Mouse (Mus musculus): ENCODE results near the gene Mast3. TPM values are rescaled to one million over a fixed set of nuclear protein-coding genes. Genes with fewer than 3 reads are reported as not detected.
A peak's percentile ranks its signal among the peaks of the same experiment; 100 is the strongest.

The Mast3 gene
- total RNA-seq, 4 experiments from 2014 or later: 6.5 to 8.4 (median 7.1) TPM

DNA sequence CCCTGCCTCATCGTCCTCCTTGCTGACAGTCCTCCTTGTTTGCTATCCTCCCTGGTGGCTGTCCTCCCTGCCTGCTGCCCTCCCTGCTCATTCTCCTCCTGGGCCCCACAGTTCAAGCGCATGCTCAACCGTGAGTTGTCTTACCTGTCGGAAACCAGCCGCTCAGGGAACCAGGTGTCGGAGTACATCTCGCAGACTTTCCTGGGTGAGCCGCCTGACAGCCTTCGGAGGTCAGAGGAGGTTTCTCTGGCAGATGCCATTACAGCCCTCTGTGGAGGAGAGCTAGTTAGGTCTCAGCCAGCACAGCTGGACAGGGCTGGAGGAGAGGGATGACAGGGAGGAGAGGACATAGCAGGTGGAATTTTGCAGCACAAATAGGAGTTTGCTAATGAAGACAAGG is 58.2 kb downstream of the Mast3 start:
- DNase-seq (ENCODE audit: low spot score): no peak

- DNase-seq (ENCODE audit: low spot score): no peak
These were observed 59.1 kb downstream of the Mast3 start for GRCm38 (mm10) chr8:70745691-70746220.

GRCm38 (mm10) chr8:70744806-70745205 is 60.0 kb downstream of the Mast3 start:
- no peak for DNase-seq (ENCODE audit: low spot score)

- peak; percentile 83 for DNase-seq (ENCODE audit: low spot score)
These were observed 60.9 kb downstream of the Mast3 start for GRCm38 (mm10) chr8:70743656-70744590.

DNA sequence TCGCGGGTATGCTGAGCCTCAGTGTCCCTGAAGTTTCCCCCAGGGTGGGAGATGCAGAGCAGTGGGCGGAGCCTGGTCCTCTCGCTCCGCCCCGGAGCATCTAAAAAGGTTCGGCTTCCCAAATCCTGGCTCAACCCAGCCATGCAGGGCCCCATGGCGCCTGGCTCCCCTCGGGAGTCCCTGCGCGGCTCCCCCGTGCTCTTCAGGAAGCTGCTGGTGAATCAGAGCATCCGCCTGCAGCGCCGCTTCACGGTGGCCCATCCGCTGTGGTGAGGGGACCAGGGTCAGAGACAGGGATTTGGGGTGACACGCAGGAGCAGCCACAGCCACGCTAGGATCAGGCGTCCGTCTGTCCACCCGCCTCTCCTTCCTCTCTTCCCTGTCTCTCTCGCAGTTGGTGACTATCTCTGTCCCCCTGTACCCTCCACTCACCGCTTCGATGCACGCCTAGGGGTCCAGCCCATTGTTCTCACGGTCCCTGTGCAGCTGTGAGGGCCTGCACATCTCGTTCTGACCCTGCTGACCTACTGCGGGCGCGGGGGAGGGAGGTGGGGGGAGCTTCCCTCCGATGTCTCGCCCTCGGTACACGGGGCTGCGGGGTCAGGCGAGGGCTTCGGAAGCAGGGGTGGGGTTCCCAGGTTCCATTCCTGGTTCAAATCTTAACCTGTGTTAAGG is 61.7 kb downstream of the Mast3 start:
- DNase-seq (ENCODE audit: low spot score): no peak

- DNase-seq (ENCODE audit: low spot score): no peak
These were observed 62.7 kb downstream of the Mast3 start for GRCm38 (mm10) chr8:70742176-70742575.

DNA sequence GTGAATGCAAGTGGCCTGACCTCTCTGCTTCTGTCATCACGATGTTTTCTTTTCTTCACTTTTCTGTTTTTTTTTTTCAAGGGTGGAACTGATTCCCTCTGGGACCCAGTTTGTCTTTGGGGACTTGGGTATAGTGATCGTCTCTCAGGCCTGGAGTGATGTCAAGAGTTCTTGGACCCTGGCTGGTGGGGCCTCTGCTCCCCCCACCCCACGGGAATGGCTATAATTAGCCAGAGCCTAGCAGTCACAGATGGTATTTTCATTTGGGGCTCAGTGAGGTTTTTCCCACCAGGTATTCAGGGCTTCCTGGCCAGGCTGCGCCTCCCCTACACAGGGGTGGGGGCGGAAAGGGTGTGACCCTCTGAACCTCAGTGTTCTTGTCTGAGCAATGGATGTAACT is 63.2 kb downstream of the Mast3 start:
- no peak for DNase-seq (ENCODE audit: low spot score)

GRCm38 (mm10) chr8:70738211-70738610 is 66.6 kb downstream of the Mast3 start:
- DNase-seq (ENCODE audit: low spot score): no peak

- no peak for DNase-seq (ENCODE audit: low spot score)
These were observed 67.1 kb downstream of the Mast3 start for GRCm38 (mm10) chr8:70737705-70738104.

DNA sequence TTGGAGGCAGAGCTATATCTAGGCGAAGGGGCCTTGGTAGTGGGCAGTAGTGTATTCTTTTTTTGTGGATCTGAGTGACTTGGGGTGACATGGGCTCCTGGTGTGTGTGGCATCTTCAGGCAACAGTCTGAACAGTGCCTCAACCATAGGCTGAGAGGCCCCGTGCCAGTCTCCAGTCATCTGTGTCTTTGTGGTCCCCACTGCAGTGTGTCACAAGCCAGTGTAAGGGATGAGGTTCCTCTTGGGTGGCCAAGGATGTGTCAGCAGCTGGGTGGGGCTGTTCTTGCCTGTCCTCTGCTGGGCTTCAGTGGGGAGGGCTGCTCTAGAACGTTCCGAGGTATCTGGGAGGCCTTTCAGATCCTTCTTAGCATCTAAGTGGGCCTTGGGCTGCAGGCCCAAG is 73.9 kb downstream of the Mast3 start:
- no peak for DNase-seq (ENCODE audit: low spot score)

DNA sequence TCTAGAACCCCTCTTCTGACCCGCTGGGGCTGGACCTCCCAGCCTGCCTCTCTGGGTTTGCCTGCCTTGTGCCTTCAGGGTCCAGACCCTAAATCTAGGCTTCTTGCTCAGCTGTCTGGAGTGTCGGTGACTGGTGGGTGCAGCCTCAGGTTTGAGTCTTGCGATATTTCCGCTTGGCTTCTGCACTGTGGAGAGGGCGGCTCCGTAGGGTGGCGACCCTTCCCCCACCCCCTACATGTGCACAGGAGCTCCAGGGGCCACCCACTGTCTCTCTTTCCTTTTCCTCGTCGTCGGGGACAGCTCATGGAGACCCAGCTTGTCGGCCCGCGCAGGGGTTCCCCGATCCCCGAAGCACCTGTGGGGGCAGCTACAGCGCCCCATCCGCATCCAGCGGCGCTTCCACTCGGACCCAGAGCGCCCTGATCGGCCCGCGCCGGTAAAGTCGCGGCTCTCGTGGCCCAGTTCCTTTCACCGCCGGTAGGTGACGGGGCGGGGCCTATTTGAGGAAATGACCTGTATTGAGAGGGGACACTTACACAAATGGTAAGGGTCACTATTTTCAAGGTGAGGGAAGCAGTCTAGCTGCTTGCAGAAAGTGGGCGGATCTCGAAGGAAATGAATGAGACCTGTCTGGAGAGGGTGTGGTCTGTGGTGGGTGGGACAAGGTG is 74.9 kb downstream of the Mast3 start:
- DNase-seq (ENCODE audit: low spot score): no peak

Small RNA genes lying within 50 kb of the gene (microRNA-seq; reads per million reads assigned to microRNA genes)
- not detected for gene Mir7240

Other genes starting within 250 kb of the Mast3 start
- 10 to 100 TPM; 15.5 to 37.5 (median 23.7) TPM for gene Isyna1, start 210.7 kb downstream of the Mast3 start, total RNA-seq (2022)
- gene Ssbp4, start 196.2 kb downstream of the Mast3 start, total RNA-seq (2022): 10 to 100 TPM; 29.1 to 34.1 (median 31.3) TPM
- 1 to 10 TPM; 1.4 to 2.3 (median 1.8) TPM for gene Lrrc25, start 188.9 kb downstream of the Mast3 start, total RNA-seq (2022)
- 1 to 10 TPM in 2 of 4 experiments, under 1 TPM in 2; 0.69 to 1.9 (median 1.2) TPM for gene Gdf15, start 172.6 kb downstream of the Mast3 start, total RNA-seq (2022)
- gene Pgpep1, start 144.7 kb downstream of the Mast3 start, total RNA-seq (2022): 10 to 100 TPM; 40.0 to 57.7 (median 44.4) TPM
- 10 to 100 TPM; 57.9 to 67.1 (median 63.4) TPM for gene Lsm4, start 131.8 kb downstream of the Mast3 start, total RNA-seq (2022)
- gene Jund, start 106.1 kb downstream of the Mast3 start, total RNA-seq (2022): 100 to 1,000 TPM in 3 of 4 experiments, 10 to 100 TPM in 1; 84.2 to 134 (median 114) TPM
- gene Iqcn, start 101.6 kb downstream of the Mast3 start, total RNA-seq (2022): under 1 TPM in 1 of 4 experiments, not detected in 3; 0.06 TPM
- not detected for gene Gm3336, start 86.5 kb downstream of the Mast3 start, total RNA-seq (2022)
- 1 to 10 TPM; 1.8 to 3.7 (median 2.4) TPM for gene Pde4c, start 81.3 kb downstream of the Mast3 start, total RNA-seq (2022)
- gene Rab3a, start 50.4 kb downstream of the Mast3 start, total RNA-seq (2022): 10 to 100 TPM; 46.3 to 60.7 (median 50.6) TPM
- 10 to 100 TPM; 23.2 to 32.5 (median 27.7) TPM for gene Mpv17l2, start 44.1 kb downstream of the Mast3 start, total RNA-seq (2022)
- 10 to 100 TPM; 19.3 to 24.1 (median 22.2) TPM for gene Pik3r2, start 28.3 kb downstream of the Mast3 start, total RNA-seq (2022)
- under 1 TPM in 2 of 4 experiments, not detected in 2; 0.16 to 0.49 TPM for gene Il12rb1, start 3.4 kb upstream of the Mast3 start, total RNA-seq (2022)
- gene Arrdc2, start 34.7 kb upstream of the Mast3 start, total RNA-seq (2022): 10 to 100 TPM in 3 of 4 experiments, 1 to 10 TPM in 1; 7.9 to 23.0 (median 13.6) TPM
- gene Kcnn1, start 58.2 kb upstream of the Mast3 start, total RNA-seq (2022): 10 to 100 TPM; 12.5 to 14.4 (median 13.2) TPM
- gene Ccdc124, start 68.9 kb upstream of the Mast3 start, total RNA-seq (2022): 10 to 100 TPM; 37.9 to 47.4 (median 45.7) TPM
- gene Slc5a5, start 87.7 kb upstream of the Mast3 start, total RNA-seq (2022): not detected
- 1,000 to 10,000 TPM in 2 of 4 experiments, 100 to 1,000 TPM in 2; 938 to 1,102 (median 988) TPM for gene Rpl18a, start 92.4 kb upstream of the Mast3 start, total RNA-seq (2022)
- gene Map1s, start 100.9 kb upstream of the Mast3 start, total RNA-seq (2022): 10 to 100 TPM; 17.8 to 24.5 (median 20.6) TPM